Mouse (Mus musculus) myocyte (in vitro differentiated cells): ENCODE data around the gene Tubgcp2. TPM values are rescaled to one million over a fixed set of nuclear protein-coding genes. Genes with fewer than 3 reads are reported as not detected.
A peak's percentile ranks its signal among the peaks of the same experiment; 100 is the strongest.

ENCODE experiments used
- H3K27me3 ChIP-seq: one replicate; pipeline ENCODE4 v1.6.1; 2011; ENCODE audit not compliant: control insufficient read depth, insufficient read depth, insufficient read length
- H3K36me3 ChIP-seq: one replicate; pipeline ENCODE4 v1.6.1; 2011; ENCODE audit not compliant: control insufficient read depth, insufficient read depth
- H3K4me2 ChIP-seq: one replicate; pipeline ENCODE4 v1.6.1; 2011; ENCODE audit warnings: low read depth, control low read depth
- H3K4me3 ChIP-seq: one replicate; pipeline ENCODE4 v1.5.1; 2011; ENCODE audit warnings: mild to moderate bottlenecking, control low read depth, moderate library complexity
- H3K79me2 ChIP-seq: one replicate; pipeline ENCODE4 v1.6.1; 2011; ENCODE audit not compliant: control insufficient read depth, insufficient read depth
- H3ac ChIP-seq: one replicate; pipeline ENCODE4 v1.6.1; 2011; ENCODE audit not compliant: control insufficient read depth, insufficient read length
- CEBPB ChIP-seq: IDR thresholded peaks from 2 replicates; pipeline ENCODE4 v1.6.1; 2011; ENCODE audit warnings: mild to moderate bottlenecking, moderate library complexity; ENCODE audit not compliant: poor library complexity, insufficient read depth, severe bottlenecking
- E2F4 ChIP-seq: IDR thresholded peaks from one replicate; pipeline ENCODE4 v1.6.1; 2011; ENCODE audit warnings: mild to moderate bottlenecking, control low read depth, moderate library complexity; ENCODE audit not compliant: insufficient read depth
- MAX ChIP-seq: IDR thresholded peaks from one replicate; pipeline ENCODE4 v1.6.1; 2011; ENCODE audit warnings: low read depth, mild to moderate bottlenecking, control low read depth
- MYOD1 ChIP-seq, 3 experiments: IDR thresholded peaks; one replicate each; pipeline ENCODE4 v1.6.1; 2011; ENCODE audit warnings: control low read depth in 2 of 3, low read depth in 2 of 3, mild to moderate bottlenecking in 2 of 3, moderate library complexity in 1 of 3; ENCODE audit not compliant: insufficient read length in 2 of 3, control insufficient read depth in 1 of 3
- MYOG ChIP-seq, 3 experiments: IDR thresholded peaks; one replicate each; pipeline ENCODE4 v1.6.1; 2011; ENCODE audit warnings: control low read depth in 2 of 3, low read depth in 2 of 3, mild to moderate bottlenecking in 2 of 3; ENCODE audit not compliant: insufficient read length in 2 of 3, control insufficient read depth in 1 of 3, insufficient read depth in 1 of 3
- POLR2A ChIP-seq: IDR thresholded peaks from one replicate; pipeline ENCODE4 v1.6.1; 2011; ENCODE audit warnings: low read depth, mild to moderate bottlenecking, control low read depth, moderate library complexity; ENCODE audit not compliant: insufficient read length
- POLR2AphosphoS2 ChIP-seq: IDR thresholded peaks from one replicate; pipeline ENCODE4 v1.6.1; 2011; ENCODE audit warnings: low read depth, control low read depth; ENCODE audit not compliant: insufficient read length
- REST ChIP-seq: IDR thresholded peaks from one replicate; pipeline ENCODE4 v1.6.1; 2011; ENCODE audit warnings: mild to moderate bottlenecking, control low read depth, moderate library complexity; ENCODE audit not compliant: insufficient read depth, insufficient read length
- SRF ChIP-seq: IDR thresholded peaks from one replicate; pipeline ENCODE4 v1.6.1; 2011; ENCODE audit warnings: low read depth; ENCODE audit not compliant: control insufficient read depth, insufficient read length
- TCF12 ChIP-seq: IDR thresholded peaks from one replicate; pipeline ENCODE4 v1.6.1; 2011; ENCODE audit warnings: mild to moderate bottlenecking, control low read depth; ENCODE audit not compliant: poor library complexity, insufficient read depth, severe bottlenecking
- TCF3 ChIP-seq: IDR thresholded peaks from one replicate; pipeline ENCODE4 v1.6.1; 2011; ENCODE audit warnings: low read depth, control low read depth; ENCODE audit not compliant: insufficient read length
- USF1 ChIP-seq: IDR thresholded peaks from one replicate; pipeline ENCODE4 v1.6.1; 2011; ENCODE audit warnings: low read depth, mild to moderate bottlenecking, control low read depth, moderate library complexity
- polyA plus RNA-seq: library from polyadenylated mRNA; unstranded; fragments of >200 nt; fragmentation: generic; extraction: Trizol; gene quantifications from one replicate; pipeline ENCODE4 v1.2.1, GENCODE M21; 2012; ENCODE audit warnings: missing spikeins

Gene Tubgcp2
- 22.1 TPM for polyA plus RNA-seq

DNA sequence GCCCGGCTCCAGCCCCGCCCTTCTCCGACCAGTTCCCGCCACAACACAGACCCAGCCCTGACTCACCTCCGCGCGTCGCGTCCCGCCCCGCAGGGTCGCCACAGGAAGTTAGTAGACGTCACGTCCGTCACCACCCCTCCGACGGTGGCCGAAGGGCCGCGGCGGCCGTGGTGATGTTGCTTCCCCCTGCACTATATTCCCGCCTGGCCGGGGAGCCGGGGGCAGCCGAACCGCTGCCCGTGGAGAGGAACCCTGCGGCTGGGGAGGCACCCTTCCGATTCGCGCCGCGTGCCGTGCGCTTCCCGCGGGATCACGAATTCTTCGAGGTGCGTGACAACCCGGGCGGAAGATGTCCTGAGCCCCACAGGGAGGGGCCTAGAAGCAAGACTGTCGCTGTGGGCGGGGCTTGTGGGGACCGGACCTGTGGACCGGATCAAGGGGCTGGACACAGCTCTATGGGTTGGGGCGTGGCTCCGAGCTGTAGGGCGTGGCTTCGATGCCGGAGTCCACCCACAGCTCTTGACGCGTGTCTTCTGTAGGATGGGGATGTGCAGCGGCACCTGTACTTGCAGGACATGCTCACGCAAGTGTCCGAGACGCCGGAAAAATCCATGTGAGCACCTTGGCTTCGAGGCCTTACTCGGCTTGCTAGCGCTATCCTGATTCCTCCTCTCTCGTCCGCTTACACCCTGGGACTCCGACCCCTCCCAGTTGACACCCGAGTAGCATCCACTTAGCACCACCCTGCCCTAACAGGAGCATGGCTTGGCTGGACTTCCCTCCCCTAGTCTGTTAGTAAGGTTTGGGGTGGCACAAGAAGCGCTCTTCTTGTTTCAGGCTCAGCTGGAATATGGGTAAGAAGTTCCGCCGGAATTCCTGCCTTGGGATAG, at the start of gene Tubgcp2, which contains the start of gene Zfp511:
TSS of gene Tubgcp2 (minus strand) at position 389 of the 890 bp plus-strand sequence.
TSS of gene Zfp511 (plus strand) at position 111 of the 890 bp plus-strand sequence.
- peak within 1 kb of the TSS; percentile 82 for H3K4me2 ChIP-seq
- peak within 1 kb of the TSS; percentile 62 for H3K4me3 ChIP-seq
- peak in 1 of 3 experiments; percentile 18 for TF ChIP-seq MYOD1 (IDR thresholded peaks at IDR 0.05; ENCODE audit: control insufficient read depth in 1 of 3, insufficient read length in 2 of 3, low read depth in 2 of 3)
- TF ChIP-seq CEBPB: no peak
- peak; percentile 63 for TF ChIP-seq POLR2AphosphoS2
- TF ChIP-seq MYOG (IDR thresholded peaks at IDR 0.05; ENCODE audit: control insufficient read depth in 1 of 3, insufficient read depth in 1 of 3, insufficient read length in 2 of 3, low read depth in 2 of 3): no peak
- TF ChIP-seq E2F4: peak; percentile 62
- no peak for TF ChIP-seq MAX
- TF ChIP-seq SRF: peak; percentile 15
- TF ChIP-seq TCF3: no peak
- no peak for TF ChIP-seq TCF12
- peak; percentile 76 for TF ChIP-seq POLR2A
- no peak for TF ChIP-seq USF1
- no peak for TF ChIP-seq REST
- no peaks in the 10 kb centered on the region for H3K27me3 ChIP-seq
- H3K36me3 ChIP-seq: no peaks in the 10 kb centered on the region
- peak within 1 kb of the TSS; percentile 36 for H3ac ChIP-seq
- H3K79me2 ChIP-seq: peaks cover 11% of the 10 kb centered on the region

DNA sequence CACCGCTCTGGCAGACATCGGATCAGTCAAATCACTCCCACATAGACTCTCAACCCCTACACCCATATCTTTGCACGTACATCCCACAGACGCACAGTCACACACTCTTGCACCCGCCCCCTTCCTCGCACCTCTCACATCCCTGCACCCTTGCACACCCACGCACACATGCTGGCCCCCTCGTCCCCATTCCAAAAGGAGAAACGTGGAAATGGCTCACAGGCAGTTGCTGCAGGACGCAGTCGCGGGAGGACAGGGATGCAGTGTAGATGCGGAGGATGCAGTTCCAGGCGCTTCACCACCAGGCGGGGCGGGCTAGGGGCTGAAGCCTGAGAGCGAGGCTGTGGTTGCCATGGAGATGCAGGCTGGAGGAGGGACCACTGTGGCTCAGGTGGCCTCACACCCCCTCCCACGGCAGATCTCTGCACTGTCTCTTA, 45.8 kb upstream of the Tubgcp2 start, which contains the start of gene Caly:
TSS of gene Caly (minus strand) at position 307 of the 437 bp plus-strand sequence.
- Histone ChIP-seq H3K27me3 (no peaks in the 10 kb centered on the region), H3K4me2 (no peak within 1 kb of the TSS), H3ac (no peak within 1 kb of the TSS), H3K4me3 (no peak within 1 kb of the TSS), H3K36me3 (no peaks in the 10 kb centered on the region), H3K79me2 (no peaks in the 10 kb centered on the region)
- TF ChIP-seq POLR2AphosphoS2 (no peak), TCF12 (no peak), TCF3 (no peak), MYOG (IDR thresholded peaks at IDR 0.05; ENCODE audit: control insufficient read depth in 1 of 3, insufficient read depth in 1 of 3, insufficient read length in 2 of 3, low read depth in 2 of 3) (no peak), CEBPB (no peak), USF1 (no peak), MYOD1 (IDR thresholded peaks at IDR 0.05; ENCODE audit: control insufficient read depth in 1 of 3, insufficient read length in 2 of 3, low read depth in 2 of 3) (no peak), MAX (no peak), POLR2A (no peak), REST (no peak), SRF (no peak), E2F4 (no peak)

DNA sequence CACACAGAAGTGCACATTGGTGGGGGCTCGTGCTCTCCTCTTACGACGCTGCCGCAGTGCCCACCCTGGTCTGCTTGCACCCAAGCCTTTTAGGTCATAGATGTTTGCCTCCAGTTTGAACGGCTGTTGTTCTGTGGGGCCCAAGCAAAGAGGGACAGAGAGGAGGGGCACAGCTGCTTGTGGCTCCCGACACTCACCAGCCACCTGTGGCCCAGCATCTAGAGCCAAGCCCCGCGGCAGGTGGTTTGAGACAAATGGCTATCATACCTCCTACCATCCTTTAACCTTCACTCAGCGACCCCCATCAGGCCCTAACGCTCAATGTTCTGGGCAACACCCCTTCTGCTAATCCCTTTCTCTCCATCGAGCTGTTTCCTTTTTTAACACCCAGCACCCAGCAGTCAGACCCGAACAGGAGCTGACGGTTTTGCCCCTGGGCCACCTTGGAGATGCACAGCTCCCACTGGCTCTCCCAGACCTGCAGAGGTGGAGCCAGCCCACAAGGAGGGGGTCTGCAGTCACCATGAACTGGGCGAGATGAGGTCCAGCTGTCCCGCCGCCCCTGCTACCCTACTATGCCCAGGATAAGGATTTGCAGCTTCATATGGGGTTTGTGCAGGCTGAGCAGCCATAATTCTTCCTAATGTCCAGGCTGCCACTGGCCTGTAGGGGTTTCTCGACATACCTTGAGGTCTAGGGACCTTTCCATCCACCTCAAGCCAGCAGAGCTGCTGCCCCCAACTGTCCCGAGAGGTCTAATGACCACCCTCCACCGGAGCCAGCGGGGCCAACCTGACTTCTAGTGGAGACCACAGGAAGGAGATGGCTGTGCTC, 45.2 kb upstream of the Tubgcp2 start:
- H3K79me2 ChIP-seq: no peaks in the 10 kb centered on the region
- no peaks in the 10 kb centered on the region for H3K27me3 ChIP-seq
- H3ac ChIP-seq: no peak overlapping the region
- H3K4me3 ChIP-seq: no peak overlapping the region
- TF ChIP-seq CEBPB (no peak), USF1 (no peak), SRF (no peak), TCF12 (no peak), POLR2AphosphoS2 (no peak), TCF3 (no peak), POLR2A (no peak), E2F4 (no peak), REST (no peak), MYOG (IDR thresholded peaks at IDR 0.05; ENCODE audit: control insufficient read depth in 1 of 3, insufficient read depth in 1 of 3, insufficient read length in 2 of 3, low read depth in 2 of 3) (peak in 2 of 3 experiments; percentile 61 to 72), MYOD1 (IDR thresholded peaks at IDR 0.05; ENCODE audit: control insufficient read depth in 1 of 3, insufficient read length in 2 of 3, low read depth in 2 of 3) (peak in 2 of 3 experiments; percentile 50 to 54), MAX (no peak)
- H3K4me2 ChIP-seq: peak overlapping the region; percentile 63
- H3K36me3 ChIP-seq: no peaks in the 10 kb centered on the region
